Mouse (Mus musculus) megakaryocyte, embryonic 14.5 days (primary cell): ENCODE data around the gene Prr27. TPM values are rescaled to one million over a fixed set of nuclear protein-coding genes. Genes with fewer than 3 reads are reported as not detected.

ENCODE experiments used
- H3K27me3 ChIP-seq: replicated peaks from 2 replicates; pipeline ENCODE3; 2012; ENCODE audit warnings: inconsistent platforms
- H3K36me3 ChIP-seq: replicated peaks from 2 replicates; pipeline ENCODE3; 2012; ENCODE audit warnings: low read length, inconsistent platforms, mixed read lengths
- H3K4me1 ChIP-seq: 2 replicates; pipeline ENCODE4 v1.6.1; 2012; ENCODE audit warnings: inconsistent platforms
- H3K4me3 ChIP-seq: replicated peaks from 2 replicates; pipeline ENCODE3; 2012; ENCODE audit warnings: moderate library complexity, mild to moderate bottlenecking, inconsistent platforms
- H3K9me3 ChIP-seq: 2 replicates; pipeline ENCODE4 v1.6.1; 2012; ENCODE audit warnings: inconsistent platforms
- FLI1 ChIP-seq: IDR thresholded peaks from 2 replicates; pipeline ENCODE4 v1.6.1; 2012; ENCODE audit warnings: low read length, inconsistent platforms, mixed read lengths
- GATA1 ChIP-seq: IDR thresholded peaks from 3 replicates; pipeline ENCODE4 v1.6.1; 2012; ENCODE audit warnings: mixed read lengths, low read length, inconsistent platforms, borderline replicate concordance
- polyA plus RNA-seq: library from polyadenylated mRNA; stranded (reverse); fragments of >175 nt; gene quantifications from 2 replicates; pipeline ENCODE4 v1.2.3, GENCODE M21; 2012; ENCODE audit warnings: low replicate concordance; ENCODE audit not compliant: insufficient read depth

The Prr27 gene
- not detected in 2 replicates for polyA plus RNA-seq

GRCm38 (mm10) chr5:87825386-87825785, at the start of gene Prr27:
Gene Prr27, plus strand, starts transcription at chr5:87825686.
- TF ChIP-seq FLI1 (no peak), GATA1 (no peak)
- no peaks in the 10 kb centered on the region for H3K36me3 ChIP-seq
- no peaks in the 10 kb centered on the region for H3K9me3 ChIP-seq
- no peak within 1 kb of the TSS for H3K4me3 ChIP-seq
- no peaks in the 10 kb centered on the region for H3K4me1 ChIP-seq
- H3K27me3 ChIP-seq = no peaks in the 10 kb centered on the region

GRCm38 (mm10) chr5:87782731-87783130, 42.8 kb upstream of the Prr27 start:
- no peaks in the 10 kb centered on the region for H3K36me3 ChIP-seq
- no peaks in the 10 kb centered on the region for H3K4me1 ChIP-seq
- H3K27me3 ChIP-seq = no peaks in the 10 kb centered on the region
- no peak for TF ChIP-seq FLI1
- TF ChIP-seq GATA1 = no peak
- no peaks in the 10 kb centered on the region for H3K9me3 ChIP-seq
- no peak overlapping the region for H3K4me3 ChIP-seq

- Histone ChIP-seq H3K36me3 (no peaks in the 10 kb centered on the region), H3K4me1 (no peaks in the 10 kb centered on the region), H3K9me3 (no peaks in the 10 kb centered on the region), H3K4me3 (no peak within 1 kb of the TSS), H3K27me3 (no peaks in the 10 kb centered on the region)
- no peak for TF ChIP-seq GATA1
- TF ChIP-seq FLI1 = no peak
These were observed 17.7 kb upstream of the Prr27 start, which contains the start of gene Csn1s2b for GRCm38 (mm10) chr5:87807782-87808181. Gene Csn1s2b, plus strand, starts transcription at chr5:87808082.

DNA sequence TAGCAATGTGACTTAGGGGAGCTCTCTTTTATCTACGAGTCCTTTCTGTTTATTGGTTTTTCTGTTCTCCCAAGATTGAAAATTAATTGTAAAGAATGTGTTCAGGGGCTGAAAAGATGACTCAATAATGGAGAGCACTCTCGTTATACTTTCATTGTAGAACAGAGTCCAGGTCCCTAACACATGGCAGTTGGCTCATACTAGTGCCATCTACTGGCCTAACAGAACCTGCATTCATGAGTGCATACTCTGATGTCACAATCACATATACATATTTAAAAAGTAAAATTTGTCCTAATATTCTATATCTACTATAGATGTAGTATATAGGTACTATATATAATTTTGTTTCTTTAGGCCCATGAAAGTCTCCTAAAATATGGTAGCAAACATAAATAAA, 16.2 kb upstream of the Prr27 start:
- H3K4me3 ChIP-seq = no peak overlapping the region
- no peaks in the 10 kb centered on the region for H3K36me3 ChIP-seq
- H3K27me3 ChIP-seq = no peaks in the 10 kb centered on the region
- TF ChIP-seq GATA1 (no peak), FLI1 (no peak)
- no peaks in the 10 kb centered on the region for H3K9me3 ChIP-seq
- H3K4me1 ChIP-seq = no peaks in the 10 kb centered on the region

- TF ChIP-seq GATA1 (no peak), FLI1 (no peak)
- Histone ChIP-seq H3K4me1 (no peaks in the 10 kb centered on the region), H3K27me3 (no peaks in the 10 kb centered on the region), H3K4me3 (no peak overlapping the region), H3K36me3 (no peaks in the 10 kb centered on the region), H3K9me3 (peaks cover 8% of the 10 kb centered on the region)
These were observed 29.7 kb downstream of the Prr27 start for GRCm38 (mm10) chr5:87855136-87855716.

DNA sequence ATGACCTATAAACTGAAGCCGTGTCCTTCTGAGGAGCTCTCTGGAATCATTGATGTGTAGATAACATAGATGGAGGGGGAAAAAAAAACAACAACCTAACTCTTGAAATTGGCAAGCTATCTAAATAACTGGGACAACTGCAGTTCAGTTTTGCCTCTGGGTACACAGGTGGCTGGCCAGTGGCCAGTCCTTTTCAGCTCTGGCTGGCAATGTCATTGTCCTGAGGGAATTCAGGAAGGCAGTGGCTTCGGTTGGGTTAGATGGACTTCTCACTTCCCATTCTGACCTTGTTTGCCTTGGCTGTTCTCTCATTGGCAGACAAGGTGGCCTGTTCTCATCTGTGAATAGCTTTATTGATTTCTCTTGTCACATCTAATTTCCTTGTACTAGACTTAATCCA, 44.6 kb downstream of the Prr27 start:
- no peaks in the 10 kb centered on the region for H3K27me3 ChIP-seq
- no peaks in the 10 kb centered on the region for H3K4me1 ChIP-seq
- TF ChIP-seq GATA1 (no peak), FLI1 (no peak)
- no peak overlapping the region for H3K4me3 ChIP-seq
- H3K36me3 ChIP-seq = no peaks in the 10 kb centered on the region
- H3K9me3 ChIP-seq = no peaks in the 10 kb centered on the region

- Histone ChIP-seq H3K36me3 (no peaks in the 10 kb centered on the region), H3K27me3 (no peaks in the 10 kb centered on the region), H3K4me3 (no peak overlapping the region), H3K4me1 (no peaks in the 10 kb centered on the region), H3K9me3 (no peaks in the 10 kb centered on the region)
- TF ChIP-seq FLI1 (no peak), GATA1 (no peak)
These were observed 45.9 kb downstream of the Prr27 start for GRCm38 (mm10) chr5:87871423-87871822.

DNA sequence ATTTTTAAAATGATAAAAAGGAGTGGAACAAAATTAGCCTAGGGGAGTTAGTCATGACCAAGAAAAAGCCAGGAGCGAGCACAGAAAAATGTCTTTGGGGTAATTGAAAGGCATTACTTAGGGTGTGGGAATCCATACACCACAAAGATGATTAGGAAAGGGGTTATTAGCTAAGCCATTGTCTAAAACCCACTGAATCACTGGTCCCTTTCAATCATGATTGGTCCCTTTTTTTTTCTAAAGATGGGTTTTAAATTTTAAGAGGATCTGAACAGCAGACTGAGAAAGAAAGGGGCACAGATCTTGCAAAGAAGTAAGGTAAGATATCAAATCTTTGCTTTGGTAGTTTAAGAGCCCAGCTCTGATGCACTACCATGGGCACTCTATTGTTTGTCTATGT, 59.2 kb downstream of the Prr27 start, which contains the start of gene Odam:
TSS of gene Odam (plus strand) at position 301 of the 400 bp plus-strand sequence.
- Histone ChIP-seq H3K4me3 (no peak within 1 kb of the TSS), H3K36me3 (no peaks in the 10 kb centered on the region), H3K27me3 (no peaks in the 10 kb centered on the region), H3K4me1 (no peaks in the 10 kb centered on the region), H3K9me3 (no peaks in the 10 kb centered on the region)
- no peak for TF ChIP-seq GATA1
- no peak for TF ChIP-seq FLI1

Other genes starting within 250 kb of the Prr27 start
- not detected in 2 replicates for gene Sult1e1, start 234.1 kb upstream of the Prr27 start, polyA plus RNA-seq
- not detected in 2 replicates for gene Csn1s1, start 159.5 kb upstream of the Prr27 start, polyA plus RNA-seq
- gene Csn2, start 126.1 kb upstream of the Prr27 start, polyA plus RNA-seq = not detected in 2 replicates
- not detected in 2 replicates for gene Csn1s2a, start 51.1 kb upstream of the Prr27 start, polyA plus RNA-seq
- gene Csn1s2b, start 17.6 kb upstream of the Prr27 start, polyA plus RNA-seq = not detected in 2 replicates
- not detected in 2 replicates for gene Odam, start 59.3 kb downstream of the Prr27 start, polyA plus RNA-seq
- gene Csn3, start 99.9 kb downstream of the Prr27 start, polyA plus RNA-seq = not detected in 2 replicates
- gene 2310003L06Rik, start 143.8 kb downstream of the Prr27 start, polyA plus RNA-seq = not detected in 2 replicates
- not detected in 2 replicates for gene Gm28434, start 143.8 kb downstream of the Prr27 start, polyA plus RNA-seq
- gene Cabs1, start 153.8 kb downstream of the Prr27 start, polyA plus RNA-seq = not detected in 2 replicates
- gene Smr3a, start 176.9 kb downstream of the Prr27 start, polyA plus RNA-seq = not detected in 2 replicates